Mouse (Mus musculus): ENCODE measurements around the gene Creg2.
"Not testable (repeated sequence)": the region's sequence is repeated elsewhere in the genome, so short reads cannot be mapped to it uniquely, and the experiment has no call there.

DNA sequence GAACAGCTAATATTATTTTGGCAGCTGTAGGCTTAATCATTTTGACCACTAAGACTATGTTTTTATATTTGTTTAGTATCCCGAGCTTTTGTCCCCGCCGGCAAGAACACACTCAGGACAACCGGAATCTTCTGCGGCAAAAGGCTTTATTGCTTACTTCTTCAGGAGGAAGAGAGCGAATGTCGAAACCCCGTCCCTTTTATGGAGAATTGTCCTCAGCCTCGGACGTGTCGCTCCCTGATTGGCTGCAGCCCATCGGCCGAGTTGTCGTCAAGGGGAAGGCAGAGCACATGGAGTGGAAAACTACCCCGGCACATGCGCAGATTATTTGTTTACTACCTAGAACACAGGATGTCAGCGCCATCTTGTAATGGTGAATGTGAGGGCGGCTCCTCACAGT lies 3.6 kb upstream of the Creg2 start:
- TF ChIP-seq CTCF (IDR thresholded peaks at IDR 0.05; ENCODE audit: extremely low read depth, insufficient read length, insufficient replicate concordance, low read depth, low read length); POLR2A (IDR thresholded peaks at IDR 0.05; ENCODE audit: low read depth, low read length): not testable (repeated sequence)

Data from small intestine, adult 2 months (tissue).